Mouse (Mus musculus) C3H10T1/2 (cell line): ENCODE results near the gene Mfsd6l. TPM values are rescaled to one million over a fixed set of nuclear protein-coding genes. Genes with fewer than 3 reads are reported as not detected.

Source experiments
- polyA plus RNA-seq, 2 experiments: library from polyadenylated mRNA; unstranded; fragments of >200 nt; fragmentation: generic; extraction: Trizol; gene quantifications; one replicate each; pipeline ENCODE4 v1.2.1; 2012; ENCODE audit warnings: missing spikeins in 2 of 2

The Mfsd6l gene
- polyA plus RNA-seq: not detected

DNA sequence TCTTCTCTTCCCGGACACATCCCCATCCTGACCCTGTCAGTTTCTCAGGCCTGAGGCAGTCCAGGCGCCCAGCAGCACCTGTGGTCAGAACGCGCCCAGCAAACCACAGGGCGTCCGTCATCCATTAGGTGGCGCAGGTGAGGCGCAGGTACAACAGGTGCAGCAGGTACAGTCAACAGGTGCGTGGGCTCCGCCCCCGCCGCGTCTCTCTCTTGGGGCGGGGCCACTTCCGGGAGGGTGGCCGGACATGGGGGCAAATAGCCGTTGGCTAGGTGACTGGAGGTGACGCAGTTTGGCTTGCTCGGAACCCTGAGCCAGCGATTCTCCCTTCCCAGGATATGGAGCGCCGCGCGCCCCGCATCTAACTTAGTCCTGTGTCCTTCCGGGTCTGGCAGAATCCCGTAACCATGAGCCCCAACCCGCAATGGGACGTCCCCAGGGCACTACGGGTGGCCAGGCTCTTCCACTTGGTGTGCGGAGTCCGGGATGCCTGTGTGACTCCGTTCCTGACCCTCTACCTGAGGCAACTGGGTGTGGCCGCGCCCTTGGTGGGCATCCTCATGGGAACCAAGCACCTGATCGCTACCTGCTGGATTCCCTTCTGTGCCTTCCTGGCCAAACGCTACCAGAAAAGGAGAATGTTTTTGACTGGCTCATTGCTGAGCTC lies at the start of gene Mfsd6l:
Gene Mfsd6l (plus strand): TSS at position 269 of the 667 bp plus-strand sequence.

DNA sequence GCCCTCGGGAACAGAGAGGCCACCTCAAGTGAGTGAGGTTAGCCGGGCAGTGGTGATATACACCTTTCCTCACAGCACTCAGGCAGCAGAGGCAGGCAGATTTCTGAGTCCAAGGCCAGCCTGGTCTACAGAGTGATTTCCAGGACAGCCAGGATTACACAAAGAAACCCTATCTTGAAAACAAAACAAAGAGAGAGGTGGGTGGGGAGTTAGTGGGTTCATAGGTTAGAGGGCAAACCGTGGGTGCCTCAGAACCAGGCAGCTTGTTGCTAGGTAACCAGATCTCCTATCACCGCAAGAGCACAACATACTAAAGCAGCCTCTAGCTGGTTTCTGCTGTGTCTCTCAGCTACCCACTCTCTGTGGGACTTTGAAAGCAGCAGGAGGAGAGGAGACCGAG lies 30.7 kb downstream of the Mfsd6l start, which contains the start of gene Ccdc42:
Gene Ccdc42 (plus strand): TSS at position 301 of the 400 bp plus-strand sequence.

Other genes with a start within 250 kb of the Mfsd6l start
- gene Ntn1, start 155.4 kb upstream of the Mfsd6l start, polyA plus RNA-seq: 10 to 100 TPM in 1 of 2 experiments, 1 to 10 TPM in 1; 1.4 to 17.9 TPM
- under 1 TPM; 0.77 TPM for gene Pik3r5, start 124.1 kb upstream of the Mfsd6l start, polyA plus RNA-seq
- gene Pik3r6, start 53.2 kb upstream of the Mfsd6l start, polyA plus RNA-seq: under 1 TPM in 1 of 2 experiments, not detected in 1; 0.06 TPM
- under 1 TPM in 1 of 2 experiments, not detected in 1; 0.12 TPM for gene Ccdc42, start 30.8 kb downstream of the Mfsd6l start, polyA plus RNA-seq
- gene Myh10, start 135.4 kb downstream of the Mfsd6l start, polyA plus RNA-seq: 10 to 100 TPM in 1 of 2 experiments, 1 to 10 TPM in 1; 8.5 to 78.9 TPM